Mouse (Mus musculus): Measurements from ENCODE around the gene Prdm16.

- TF ChIP-seq CTCF (conservative IDR thresholded peaks at IDR 0.05; ENCODE audit: low read length), result no peak
- TF ChIP-seq NANOG (IDR thresholded peaks at IDR 0.05; ENCODE audit: borderline replicate concordance, low read length), result no peak
Observed at GRCm38 (mm10) chr4:154439455-154440052, 197.1 kb downstream of the Prdm16 start.

Measured in E14TG2a.4 (cell line).